Mouse (Mus musculus): ENCODE measurements around the gene Ift81. TPM values are rescaled to one million over a fixed set of nuclear protein-coding genes. Genes with fewer than 3 reads are reported as not detected.
A peak's percentile ranks its signal among the peaks of the same experiment; 100 is the strongest.

Ift81 gene
- polyA plus RNA-seq, 1 experiment from 2014 or later = 39.3 TPM

- H3K4me3 ChIP-seq = no peak overlapping the region
- peaks cover 69% of the 10 kb centered on the region for H3K4me1 ChIP-seq (replicated peaks)
- no peak overlapping the region for H3K27ac ChIP-seq
- no peak for ATAC-seq (replicated peaks; ENCODE audit: insufficient number of reproducible peaks, insufficient read depth, low FRiP score, low read depth)
- no peaks in the 10 kb centered on the region for H3K9me3 ChIP-seq (replicated peaks)
- 66% methylated on average over 11 of the region's 11 CpGs for WGBS
- H3K9ac ChIP-seq = no peak overlapping the region
- no peak overlapping the region for H3K4me2 ChIP-seq
- H3K27me3 ChIP-seq = no peaks in the 10 kb centered on the region
- H3K36me3 ChIP-seq = no peaks in the 10 kb centered on the region
Measured at GRCm38 (mm10) chr5:122516029-122516730, 98.1 kb downstream of the Ift81 start.

GRCm38 (mm10) chr5:122514127-122514521 is 100.2 kb downstream of the Ift81 start:
- no peak for ATAC-seq (replicated peaks; ENCODE audit: insufficient number of reproducible peaks, insufficient read depth, low FRiP score, low read depth)
- 31% methylated on average over 8 of the region's 8 CpGs for WGBS
- Histone ChIP-seq H3K36me3 (no peaks in the 10 kb centered on the region), H3K4me1 (replicated peaks) (peaks cover 70% of the 10 kb centered on the region), H3K4me3 (no peak overlapping the region), H3K4me2 (peak overlapping the region; percentile 24), H3K9ac (no peak overlapping the region), H3K27ac (peak overlapping the region; percentile 32), H3K9me3 (replicated peaks) (no peaks in the 10 kb centered on the region), H3K27me3 (no peaks in the 10 kb centered on the region)

GRCm38 (mm10) chr5:122513421-122514126 is 100.7 kb downstream of the Ift81 start:
- Histone ChIP-seq H3K27ac (peak overlapping the region; percentile 32; the same call in 1 of the 2 replicates), H3K9me3 (replicated peaks) (no peaks in the 10 kb centered on the region), H3K4me3 (no peak overlapping the region), H3K27me3 (no peaks in the 10 kb centered on the region), H3K4me1 (replicated peaks) (peaks cover 68% of the 10 kb centered on the region), H3K4me2 (peak overlapping the region; percentile 24), H3K36me3 (no peaks in the 10 kb centered on the region), H3K9ac (no peak overlapping the region)
- no peak for ATAC-seq (replicated peaks; ENCODE audit: insufficient number of reproducible peaks, insufficient read depth, low FRiP score, low read depth)
- 45% methylated on average over 23 of the region's 23 CpGs for WGBS

- H3K27ac ChIP-seq = peak overlapping the region; percentile 12; the same call in 1 of the 2 replicates
- no peak overlapping the region for H3K9ac ChIP-seq
- H3K4me2 ChIP-seq = no peak overlapping the region
- no peaks in the 10 kb centered on the region for H3K36me3 ChIP-seq
- 58% methylated on average over 6 of the region's 6 CpGs for WGBS
- no peaks in the 10 kb centered on the region for H3K27me3 ChIP-seq
- no peak for ATAC-seq (replicated peaks; ENCODE audit: insufficient number of reproducible peaks, insufficient read depth, low FRiP score, low read depth)
- no peak overlapping the region for H3K4me3 ChIP-seq
- no peaks in the 10 kb centered on the region for H3K9me3 ChIP-seq (replicated peaks)
- peaks cover 56% of the 10 kb centered on the region for H3K4me1 ChIP-seq (replicated peaks)
Measured at GRCm38 (mm10) chr5:122512011-122512410, 102.3 kb downstream of the Ift81 start.

GRCm38 (mm10) chr5:122511405-122511804 is 102.9 kb downstream of the Ift81 start:
- WGBS = 17% methylated on average over 9 of the region's 9 CpGs
- Histone ChIP-seq H3K4me1 (replicated peaks) (peaks cover 53% of the 10 kb centered on the region), H3K4me3 (no peak overlapping the region), H3K27ac (peak overlapping the region; percentile 85), H3K27me3 (no peaks in the 10 kb centered on the region), H3K9ac (peak overlapping the region; percentile 6), H3K4me2 (peak overlapping the region; percentile 32), H3K36me3 (no peaks in the 10 kb centered on the region), H3K9me3 (replicated peaks) (no peaks in the 10 kb centered on the region)
- peak; percentile 20; the same call in 1 of the 2 replicates for ATAC-seq (replicated peaks; ENCODE audit: insufficient number of reproducible peaks, insufficient read depth, low FRiP score, low read depth)

- peak overlapping the region; percentile 6 for H3K9ac ChIP-seq
- H3K36me3 ChIP-seq = no peaks in the 10 kb centered on the region
- H3K4me1 ChIP-seq (replicated peaks) = peaks cover 48% of the 10 kb centered on the region
- peak overlapping the region; percentile 85 for H3K27ac ChIP-seq
- H3K4me2 ChIP-seq = peak overlapping the region; percentile 32
- no peaks in the 10 kb centered on the region for H3K9me3 ChIP-seq (replicated peaks)
- no peaks in the 10 kb centered on the region for H3K27me3 ChIP-seq
- ATAC-seq (replicated peaks; ENCODE audit: insufficient number of reproducible peaks, insufficient read depth, low FRiP score, low read depth) = peak; percentile 50; the same call in 1 of the 2 replicates
- WGBS = 23% methylated on average over 17 of the region's 17 CpGs
- H3K4me3 ChIP-seq = no peak overlapping the region
Measured at GRCm38 (mm10) chr5:122510651-122511157, 103.6 kb downstream of the Ift81 start.

GRCm38 (mm10) chr5:122509608-122510007 is 104.7 kb downstream of the Ift81 start:
- ATAC-seq (replicated peaks; ENCODE audit: insufficient number of reproducible peaks, insufficient read depth, low FRiP score, low read depth) = peak; percentile 56
- peaks cover 48% of the 10 kb centered on the region for H3K4me1 ChIP-seq (replicated peaks)
- no peaks in the 10 kb centered on the region for H3K36me3 ChIP-seq
- WGBS = 31% methylated on average over 7 of the region's 7 CpGs
- no peak overlapping the region for H3K4me3 ChIP-seq
- no peaks in the 10 kb centered on the region for H3K9me3 ChIP-seq (replicated peaks)
- H3K4me2 ChIP-seq = no peak overlapping the region; the same call in 1 of the 2 replicates
- H3K27me3 ChIP-seq = no peaks in the 10 kb centered on the region
- no peak overlapping the region for H3K9ac ChIP-seq
- peak overlapping the region; percentile 85 for H3K27ac ChIP-seq

GRCm38 (mm10) chr5:122508861-122509306 is 105.4 kb downstream of the Ift81 start:
- Histone ChIP-seq H3K4me3 (no peak overlapping the region), H3K9me3 (replicated peaks) (no peaks in the 10 kb centered on the region), H3K36me3 (no peaks in the 10 kb centered on the region), H3K4me2 (no peak overlapping the region), H3K4me1 (replicated peaks) (peaks cover 42% of the 10 kb centered on the region), H3K9ac (no peak overlapping the region), H3K27me3 (no peaks in the 10 kb centered on the region), H3K27ac (peak overlapping the region; percentile 85)
- ATAC-seq (replicated peaks; ENCODE audit: insufficient number of reproducible peaks, insufficient read depth, low FRiP score, low read depth) = no peak
- 66% methylated on average over 11 of the region's 11 CpGs for WGBS

GRCm38 (mm10) chr5:122507396-122507795 is 106.9 kb downstream of the Ift81 start:
- H3K4me3 ChIP-seq = no peak overlapping the region
- H3K9ac ChIP-seq = no peak overlapping the region
- H3K27ac ChIP-seq = no peak overlapping the region
- peaks cover 47% of the 10 kb centered on the region for H3K4me1 ChIP-seq (replicated peaks)
- H3K9me3 ChIP-seq (replicated peaks) = no peaks in the 10 kb centered on the region
- ATAC-seq (replicated peaks; ENCODE audit: insufficient number of reproducible peaks, insufficient read depth, low FRiP score, low read depth) = no peak
- H3K4me2 ChIP-seq = no peak overlapping the region
- no peaks in the 10 kb centered on the region for H3K36me3 ChIP-seq
- no peaks in the 10 kb centered on the region for H3K27me3 ChIP-seq

GRCm38 (mm10) chr5:122506462-122506861 is 107.9 kb downstream of the Ift81 start:
- no peak for ATAC-seq (replicated peaks; ENCODE audit: insufficient number of reproducible peaks, insufficient read depth, low FRiP score, low read depth)
- 90% methylated on average over 3 of the region's 3 CpGs for WGBS

GRCm38 (mm10) chr5:122505554-122505953 is 108.8 kb downstream of the Ift81 start:
- Histone ChIP-seq H3K4me3 (no peak overlapping the region), H3K9me3 (replicated peaks) (no peaks in the 10 kb centered on the region), H3K4me1 (replicated peaks) (peaks cover 29% of the 10 kb centered on the region), H3K27me3 (no peaks in the 10 kb centered on the region), H3K36me3 (no peaks in the 10 kb centered on the region), H3K9ac (no peak overlapping the region), H3K4me2 (no peak overlapping the region), H3K27ac (no peak overlapping the region)
- ATAC-seq (replicated peaks; ENCODE audit: insufficient number of reproducible peaks, insufficient read depth, low FRiP score, low read depth) = no peak
- 81% methylated on average over 5 of the region's 5 CpGs for WGBS

More at GRCm38 (mm10) chr5:122506462-122506861, 107.9 kb downstream of the Ift81 start:
- no peaks in the 10 kb centered on the region for H3K27me3 ChIP-seq
- peaks cover 38% of the 10 kb centered on the region for H3K4me1 ChIP-seq (replicated peaks)
- no peak overlapping the region for H3K4me3 ChIP-seq
- no peak overlapping the region for H3K9ac ChIP-seq
- no peak overlapping the region for H3K27ac ChIP-seq
- H3K36me3 ChIP-seq = no peaks in the 10 kb centered on the region
- H3K9me3 ChIP-seq (replicated peaks) = no peaks in the 10 kb centered on the region
- H3K4me2 ChIP-seq = no peak overlapping the region
